ENCODE assay signal across 23 mouse cellular contexts in the genomic region with DNA sequence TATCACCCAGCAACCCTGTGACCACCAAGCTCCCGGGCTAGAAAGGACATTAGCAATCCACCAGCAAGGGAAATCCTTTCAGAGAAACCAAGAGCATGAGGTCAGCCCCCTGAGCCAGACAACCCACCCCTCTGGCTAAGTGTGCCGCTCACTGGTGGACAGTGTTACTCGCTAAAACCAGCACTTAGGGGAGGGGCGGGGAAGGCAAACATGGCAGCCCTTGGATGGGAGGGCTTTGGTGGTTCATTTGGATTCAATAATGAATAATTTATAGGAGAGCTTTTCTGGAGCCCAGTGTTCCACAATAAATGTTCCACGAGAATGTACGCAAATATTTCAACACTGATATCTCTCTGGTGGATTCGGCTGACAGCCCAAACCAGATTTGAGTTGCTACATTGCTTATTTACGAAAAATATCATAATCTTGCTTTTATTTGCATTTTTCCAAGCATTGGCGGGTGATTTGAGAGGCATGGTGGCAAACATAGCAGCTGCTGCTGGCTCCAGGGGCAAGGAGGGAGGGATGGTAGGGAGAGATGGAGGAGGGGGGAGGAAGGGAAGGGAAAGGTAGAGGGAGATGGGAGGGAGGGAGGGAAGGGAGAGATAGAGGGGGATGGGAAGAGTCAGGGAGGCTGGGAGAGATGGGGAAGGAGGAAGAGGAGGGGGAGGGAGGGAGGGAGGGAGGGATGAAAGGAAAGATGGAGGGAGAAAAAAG. TPM values are rescaled to one million over a fixed set of nuclear protein-coding genes. Genes with fewer than 3 reads are reported as not detected.
DNase-seq lines count a peak whose midpoint lies in the region; ATAC-seq lines count a peak whose summit lies in the region.
"Had no signal": no experiment of that assay in that cellular context is flagged by ENCODE, and none has a peak within 500 bp of the region (broad histone marks: within the 10 kb centered on the region; RNA-seq: fewer than 3 reads in every experiment).

No protein-coding gene starts in this region.

- H3K9me3 ChIP-seq in forebrain, embryonic 13.5 days (replicated peaks): no peaks in the 10 kb centered on the region
- H3K9me3 ChIP-seq in forebrain, embryonic 10.5 days: no peaks in the 10 kb centered on the region
- H3K9me3 ChIP-seq in forebrain, embryonic 15.5 days: no peaks in the 10 kb centered on the region
- H3K9me3 ChIP-seq in midbrain, embryonic 13.5 days: no peaks in the 10 kb centered on the region
- H3K9me3 ChIP-seq in neural tube, embryonic 15.5 days (replicated peaks): no peaks in the 10 kb centered on the region
- H3K9me3 ChIP-seq: embryonic facial prominence, embryonic 12.5 days; heart, embryonic 13.5 days had no signal

- no peak overlapping the region for H3K27ac ChIP-seq in forebrain, embryonic 13.5 days
- no peak overlapping the region for H3K27ac ChIP-seq in forebrain, embryonic 10.5 days
- peak overlapping the region; percentile 46 for H3K27ac ChIP-seq in forebrain, embryonic 15.5 days (replicated peaks)
- H3K27ac ChIP-seq in midbrain, embryonic 13.5 days: peak overlapping the region; percentile 22
- H3K27ac ChIP-seq in neural tube, embryonic 15.5 days (replicated peaks): peak overlapping the region; percentile 33; the same call in 1 of the 2 replicates
- H3K27ac ChIP-seq: embryonic facial prominence, embryonic 12.5 days; heart, embryonic 13.5 days; left cerebral cortex, adult 2 months had no signal

- peak; percentile 55; the same call in 1 of the 2 replicates for ATAC-seq in forebrain, embryonic 13.5 days
- no peak; the same call in 1 of the 2 replicates for ATAC-seq in forebrain, embryonic 15.5 days (replicated peaks)
- ATAC-seq in midbrain, embryonic 13.5 days: peak; percentile 74
- ATAC-seq in neural tube, embryonic 15.5 days (ENCODE audit: low FRiP score): no peak
- ATAC-seq in granulocyte monocyte progenitor cell, adult 5-6 weeks (replicated peaks; ENCODE audit: poor library complexity, severe bottlenecking): no peak
- ATAC-seq: lung, postnatal 0 days had no signal

- DNase-seq in forebrain, embryonic 10.5 days (ENCODE audit: extremely low spot score, low spot score): no peak
- no peak for DNase-seq in MN1 (ENCODE audit: low spot score)
- DNase-seq: cerebellum, adult 2 months; cerebellum, postnatal 36 days; gastrocnemius, postnatal 10 days; heart, adult 18-20 months; heart, postnatal 4 days; kidney, adult 9 months; kidney, postnatal 4 days; layer of hippocampus, adult 9-11 months; left cerebral cortex, postnatal 4 days; liver had no signal

- H3K4me3 ChIP-seq in forebrain, embryonic 13.5 days: no peak overlapping the region
- H3K4me3 ChIP-seq in forebrain, embryonic 10.5 days: no peak overlapping the region
- no peak overlapping the region for H3K4me3 ChIP-seq in forebrain, embryonic 15.5 days
- no peak overlapping the region for H3K4me3 ChIP-seq in midbrain, embryonic 13.5 days (replicated peaks)
- no peak overlapping the region for H3K4me3 ChIP-seq in neural tube, embryonic 15.5 days (replicated peaks)
- H3K4me3 ChIP-seq: embryonic facial prominence, embryonic 12.5 days; erythroblast, embryonic 14.5 days; heart, embryonic 13.5 days; left cerebral cortex, adult 2 months had no signal

- 56% methylated on average over 9 of the region's 9 CpGs for WGBS in forebrain, embryonic 13.5 days
- WGBS in forebrain, embryonic 10.5 days: 72% methylated on average over 9 of the region's 9 CpGs
- 44% methylated on average over 9 of the region's 9 CpGs for WGBS in forebrain, embryonic 15.5 days
- 42% methylated on average over 9 of the region's 9 CpGs for WGBS in midbrain, embryonic 13.5 days
- WGBS in neural tube, embryonic 15.5 days: 47% methylated on average over 9 of the region's 9 CpGs

- peaks cover 11% of the 10 kb centered on the region; the same call in 1 of the 2 replicates for H3K27me3 ChIP-seq in forebrain, embryonic 13.5 days
- H3K27me3 ChIP-seq in forebrain, embryonic 10.5 days (ENCODE audit: poor library complexity, severe bottlenecking): no peaks in the 10 kb centered on the region
- H3K27me3 ChIP-seq in forebrain, embryonic 15.5 days: 0 out of 2 replicates have a peak, but pooled peaks cover 3% of the 10 kb centered on the region
- peaks cover 38% of the 10 kb centered on the region for H3K27me3 ChIP-seq in midbrain, embryonic 13.5 days
- H3K27me3 ChIP-seq in neural tube, embryonic 15.5 days (replicated peaks): no peaks in the 10 kb centered on the region
- H3K27me3 ChIP-seq: CH12.LX had no signal

- peaks cover 5% of the 10 kb centered on the region for H3K4me1 ChIP-seq in forebrain, embryonic 13.5 days
- no peaks in the 10 kb centered on the region for H3K4me1 ChIP-seq in forebrain, embryonic 10.5 days
- H3K4me1 ChIP-seq in forebrain, embryonic 15.5 days: peaks cover 15% of the 10 kb centered on the region
- peaks cover 18% of the 10 kb centered on the region for H3K4me1 ChIP-seq in midbrain, embryonic 13.5 days (replicated peaks)
- H3K4me1 ChIP-seq in neural tube, embryonic 15.5 days: peaks cover 19% of the 10 kb centered on the region; the same call in 1 of the 2 replicates
- H3K4me1 ChIP-seq: embryonic facial prominence, embryonic 12.5 days; heart, embryonic 13.5 days had no signal

- no peak overlapping the region for H3K4me2 ChIP-seq in forebrain, embryonic 13.5 days
- no peak overlapping the region for H3K4me2 ChIP-seq in forebrain, embryonic 15.5 days (replicated peaks)
- no peak overlapping the region; the same call in 1 of the 2 replicates for H3K4me2 ChIP-seq in midbrain, embryonic 13.5 days (replicated peaks)
- H3K4me2 ChIP-seq in neural tube, embryonic 15.5 days: no peak overlapping the region
- H3K4me2 ChIP-seq: embryonic facial prominence, embryonic 12.5 days; heart, embryonic 13.5 days had no signal

- no peak overlapping the region for H3K9ac ChIP-seq in forebrain, embryonic 13.5 days
- H3K9ac ChIP-seq in forebrain, embryonic 15.5 days (replicated peaks): no peak overlapping the region
- H3K9ac ChIP-seq in midbrain, embryonic 13.5 days (replicated peaks): no peak overlapping the region
- H3K9ac ChIP-seq in neural tube, embryonic 15.5 days (replicated peaks): no peak overlapping the region
- H3K9ac ChIP-seq: embryonic facial prominence, embryonic 12.5 days; heart, embryonic 13.5 days had no signal

- no peaks in the 10 kb centered on the region for H3K36me3 ChIP-seq in forebrain, embryonic 13.5 days (ENCODE audit: poor library complexity, severe bottlenecking)
- no peaks in the 10 kb centered on the region for H3K36me3 ChIP-seq in forebrain, embryonic 10.5 days (replicated peaks)
- H3K36me3 ChIP-seq in forebrain, embryonic 15.5 days: no peaks in the 10 kb centered on the region
- H3K36me3 ChIP-seq in midbrain, embryonic 13.5 days: no peaks in the 10 kb centered on the region
- H3K36me3 ChIP-seq in neural tube, embryonic 15.5 days: no peaks in the 10 kb centered on the region
- H3K36me3 ChIP-seq: embryonic facial prominence, embryonic 12.5 days; heart, embryonic 13.5 days had no signal

RNA-seq across cellular contexts. Expression of gene A430005L14Rik, which starts 36.4 kb away (rescaled TPM):
- polyA plus RNA-seq in forebrain, embryonic 13.5 days (2015; fragmentation: Nextera tagmentation; extraction: Ambion mirVana): 82.9 and 86.8 TPM in 2 replicates
- 151 TPM in 2 replicates for polyA plus RNA-seq in forebrain, embryonic 10.5 days (2016; fragmentation: Nextera tagmentation; extraction: Ambion mirVana)
- polyA plus RNA-seq in forebrain, embryonic 15.5 days (2015; fragmentation: Nextera tagmentation; extraction: Ambion mirVana): 64.8 and 69.1 TPM in 2 replicates
- 68.2 and 78.9 TPM in 2 replicates for polyA plus RNA-seq in midbrain, embryonic 13.5 days (2015; fragmentation: Nextera tagmentation; extraction: Ambion mirVana)
- polyA plus RNA-seq in neural tube, embryonic 15.5 days (2015; fragmentation: Nextera tagmentation; extraction: Ambion mirVana): 52.8 and 56.6 TPM in 2 replicates
- total RNA-seq in granulocyte monocyte progenitor cell, adult 5-6 weeks (2014; fragmentation: Nextera tagmentation): 25.0 and 40.8 TPM in 2 replicates
- total RNA-seq in granulocyte monocyte progenitor cell, adult 5-6 weeks (2017): 45.4 and 55.1 TPM in 2 replicates

RNA-seq across cellular contexts. Expression of gene Dffb, which starts 54.3 kb away (rescaled TPM):
- polyA plus RNA-seq in forebrain, embryonic 13.5 days (2015; fragmentation: Nextera tagmentation; extraction: Ambion mirVana): 12.4 and 12.7 TPM in 2 replicates
- polyA plus RNA-seq in forebrain, embryonic 10.5 days (2016; fragmentation: Nextera tagmentation; extraction: Ambion mirVana): 13.5 and 14.8 TPM in 2 replicates
- polyA plus RNA-seq in forebrain, embryonic 15.5 days (2015; fragmentation: Nextera tagmentation; extraction: Ambion mirVana): 11.8 and 12.8 TPM in 2 replicates
- 12.0 and 13.0 TPM in 2 replicates for polyA plus RNA-seq in midbrain, embryonic 13.5 days (2015; fragmentation: Nextera tagmentation; extraction: Ambion mirVana)
- 11.3 and 12.6 TPM in 2 replicates for polyA plus RNA-seq in neural tube, embryonic 15.5 days (2015; fragmentation: Nextera tagmentation; extraction: Ambion mirVana)
- total RNA-seq in granulocyte monocyte progenitor cell, adult 5-6 weeks (2014; fragmentation: Nextera tagmentation): 11.8 and 14.2 TPM in 2 replicates
- 6.7 and 13.4 TPM in 2 replicates for total RNA-seq in granulocyte monocyte progenitor cell, adult 5-6 weeks (2017)

RNA-seq across cellular contexts. Expression of gene Cep104, which starts 54.3 kb away (rescaled TPM):
- 19.9 and 20.4 TPM in 2 replicates for polyA plus RNA-seq in forebrain, embryonic 13.5 days (2015; fragmentation: Nextera tagmentation; extraction: Ambion mirVana)
- polyA plus RNA-seq in forebrain, embryonic 10.5 days (2016; fragmentation: Nextera tagmentation; extraction: Ambion mirVana): 20.0 and 22.0 TPM in 2 replicates
- 20.0 and 21.7 TPM in 2 replicates for polyA plus RNA-seq in forebrain, embryonic 15.5 days (2015; fragmentation: Nextera tagmentation; extraction: Ambion mirVana)
- 18.0 and 20.4 TPM in 2 replicates for polyA plus RNA-seq in midbrain, embryonic 13.5 days (2015; fragmentation: Nextera tagmentation; extraction: Ambion mirVana)
- 15.6 and 17.5 TPM in 2 replicates for polyA plus RNA-seq in neural tube, embryonic 15.5 days (2015; fragmentation: Nextera tagmentation; extraction: Ambion mirVana)
- total RNA-seq in granulocyte monocyte progenitor cell, adult 5-6 weeks (2014; fragmentation: Nextera tagmentation): 5.7 and 10.7 TPM in 2 replicates
- total RNA-seq in granulocyte monocyte progenitor cell, adult 5-6 weeks (2017): 4.2 and 6.9 TPM in 2 replicates

Comparison
In these comparisons a context has a peak if more than half of its experiments do, and no peak if none do; other contexts are left out.
1. ATAC-seq: peak in forebrain, embryonic 13.5 days (single experiment) and midbrain, embryonic 13.5 days (single experiment); none in forebrain, embryonic 15.5 days (single experiment), neural tube, embryonic 15.5 days (single experiment) and granulocyte monocyte progenitor cell, adult 5-6 weeks (single experiment).
2. H3K27ac ChIP-seq: peak in forebrain, embryonic 15.5 days (single experiment), midbrain, embryonic 13.5 days (single experiment) and neural tube, embryonic 15.5 days (single experiment); none in forebrain, embryonic 13.5 days (single experiment) and forebrain, embryonic 10.5 days (single experiment).